Mouse (Mus musculus): ENCODE measurements around the gene Ttc22. TPM values are rescaled to one million over a fixed set of nuclear protein-coding genes. Genes with fewer than 3 reads are reported as not detected.

The Ttc22 gene
- total and polyA plus RNA-seq, 2 experiments from 2014 or later: 0.25 to 0.73 TPM

GRCm38 (mm10) chr4:106676749-106677148 is 54.5 kb downstream of the Ttc22 start:
- Histone ChIP-seq H3K27ac (ENCODE audit: low read depth) (no peak overlapping the region), H3K9ac (replicated peaks; ENCODE audit: low read depth, low read length) (no peak overlapping the region), H3K9me3 (replicated peaks; ENCODE audit: control insufficient read depth, low read length) (no peaks in the 10 kb centered on the region), H3K4me2 (ENCODE audit: low read depth, low read length) (no peak overlapping the region), H3K27me3 (ENCODE audit: control insufficient read depth, insufficient read depth, low read length) (no peaks in the 10 kb centered on the region), H3K4me3 (ENCODE audit: low read depth, low read length) (no peak overlapping the region), H3K36me3 (replicated peaks; ENCODE audit: control insufficient read depth, insufficient read depth, low read length) (peaks cover 49% of the 10 kb centered on the region), H3K4me1 (ENCODE audit: control insufficient read depth, insufficient read depth) (peaks cover 5% of the 10 kb centered on the region)
- ATAC-seq (ENCODE audit: insufficient read depth, low read depth) (no peak), DNase-seq (ENCODE audit: low spot score) (no peak)
- TF ChIP-seq CTCF (IDR thresholded peaks at IDR 0.05; ENCODE audit: low read depth) (no peak), EP300 (IDR thresholded peaks at IDR 0.05; ENCODE audit: low read depth) (no peak)
- WGBS: 89% methylated on average over 5 of the region's 5 CpGs

- H3K4me3 ChIP-seq (ENCODE audit: low read depth, low read length): peak within 1 kb of the TSS; percentile 86
- ATAC-seq (ENCODE audit: insufficient read depth, low read depth): peak; percentile 99
- TF ChIP-seq CTCF (IDR thresholded peaks at IDR 0.05; ENCODE audit: low read depth) (no peak), EP300 (IDR thresholded peaks at IDR 0.05; ENCODE audit: low read depth) (no peak)
- WGBS: under 1% methylated on average over 43 of the region's 43 CpGs
- H3K36me3 ChIP-seq (replicated peaks; ENCODE audit: control insufficient read depth, insufficient read depth, low read length): peaks cover 31% of the 10 kb centered on the region
- peak; percentile 86 for DNase-seq (ENCODE audit: low spot score)
- no peaks in the 10 kb centered on the region for H3K27me3 ChIP-seq (ENCODE audit: control insufficient read depth, insufficient read depth, low read length)
- H3K27ac ChIP-seq (ENCODE audit: low read depth): peak within 1 kb of the TSS; percentile 50; the same call in 1 of the 2 replicates
- H3K4me1 ChIP-seq (ENCODE audit: control insufficient read depth, insufficient read depth): peaks cover 5% of the 10 kb centered on the region
- peak within 1 kb of the TSS; percentile 85 for H3K9ac ChIP-seq (replicated peaks; ENCODE audit: low read depth, low read length)
- no peaks in the 10 kb centered on the region for H3K9me3 ChIP-seq (replicated peaks; ENCODE audit: control insufficient read depth, low read length)
- peak within 1 kb of the TSS; percentile 74 for H3K4me2 ChIP-seq (ENCODE audit: low read depth, low read length)
Measured at GRCm38 (mm10) chr4:106678442-106679118, 56.3 kb downstream of the Ttc22 start, which contains the start of gene Ttc4. TSS of gene Ttc4 (minus strand) at chr4:106678944.

DNA sequence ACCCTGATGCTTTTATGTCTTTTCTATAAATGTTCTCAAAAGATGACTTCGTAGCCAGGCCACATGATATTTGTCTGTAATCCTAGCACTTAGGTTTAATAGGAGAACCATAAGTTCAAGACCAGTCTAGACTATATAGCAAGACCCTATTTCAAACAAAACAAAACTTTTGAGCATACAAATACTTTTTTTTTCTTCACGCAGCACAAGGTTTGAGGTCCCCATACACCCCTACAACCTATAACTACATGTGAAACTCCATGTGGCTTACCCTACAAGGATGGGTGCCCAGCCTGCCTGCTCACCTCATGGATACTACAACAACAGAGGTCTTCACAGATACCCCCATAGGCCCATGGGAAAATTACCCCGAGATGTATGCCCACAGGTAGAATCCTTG is 56.9 kb downstream of the Ttc22 start:
- no peak overlapping the region for H3K9ac ChIP-seq (replicated peaks; ENCODE audit: low read depth, low read length)
- ATAC-seq (ENCODE audit: insufficient read depth, low read depth): no peak

GRCm38 (mm10) chr4:106680955-106681354 is 58.7 kb downstream of the Ttc22 start:
- Histone ChIP-seq H3K36me3 (replicated peaks; ENCODE audit: control insufficient read depth, insufficient read depth, low read length) (peaks cover 11% of the 10 kb centered on the region), H3K4me1 (ENCODE audit: control insufficient read depth, insufficient read depth) (peaks cover 5% of the 10 kb centered on the region), H3K4me2 (ENCODE audit: low read depth, low read length) (no peak overlapping the region), H3K27ac (ENCODE audit: low read depth) (no peak overlapping the region), H3K27me3 (ENCODE audit: control insufficient read depth, insufficient read depth, low read length) (no peaks in the 10 kb centered on the region), H3K9ac (replicated peaks; ENCODE audit: low read depth, low read length) (no peak overlapping the region), H3K4me3 (ENCODE audit: low read depth, low read length) (no peak overlapping the region), H3K9me3 (replicated peaks; ENCODE audit: control insufficient read depth, low read length) (no peaks in the 10 kb centered on the region)
- DNase-seq (ENCODE audit: low spot score) (no peak), ATAC-seq (ENCODE audit: insufficient read depth, low read depth) (no peak)
- WGBS: 42% methylated on average over 2 of the region's 2 CpGs
- TF ChIP-seq EP300 (IDR thresholded peaks at IDR 0.05; ENCODE audit: low read depth) (no peak), CTCF (IDR thresholded peaks at IDR 0.05; ENCODE audit: low read depth) (no peak)

More for the DNA sequence above, 56.9 kb downstream of the Ttc22 start:
- Histone ChIP-seq H3K27ac (ENCODE audit: low read depth) (no peak overlapping the region), H3K4me3 (ENCODE audit: low read depth, low read length) (peak overlapping the region; percentile 86), H3K4me1 (ENCODE audit: control insufficient read depth, insufficient read depth) (peaks cover 5% of the 10 kb centered on the region), H3K27me3 (ENCODE audit: control insufficient read depth, insufficient read depth, low read length) (no peaks in the 10 kb centered on the region), H3K4me2 (ENCODE audit: low read depth, low read length) (peak overlapping the region; percentile 74), H3K9me3 (replicated peaks; ENCODE audit: control insufficient read depth, low read length) (no peaks in the 10 kb centered on the region), H3K36me3 (replicated peaks; ENCODE audit: control insufficient read depth, insufficient read depth, low read length) (peaks cover 26% of the 10 kb centered on the region)
- TF ChIP-seq EP300 (IDR thresholded peaks at IDR 0.05; ENCODE audit: low read depth) (no peak), CTCF (IDR thresholded peaks at IDR 0.05; ENCODE audit: low read depth) (no peak)
- WGBS: 44% methylated on average over 3 of the region's 3 CpGs
- no peak for DNase-seq (ENCODE audit: low spot score)

DNA sequence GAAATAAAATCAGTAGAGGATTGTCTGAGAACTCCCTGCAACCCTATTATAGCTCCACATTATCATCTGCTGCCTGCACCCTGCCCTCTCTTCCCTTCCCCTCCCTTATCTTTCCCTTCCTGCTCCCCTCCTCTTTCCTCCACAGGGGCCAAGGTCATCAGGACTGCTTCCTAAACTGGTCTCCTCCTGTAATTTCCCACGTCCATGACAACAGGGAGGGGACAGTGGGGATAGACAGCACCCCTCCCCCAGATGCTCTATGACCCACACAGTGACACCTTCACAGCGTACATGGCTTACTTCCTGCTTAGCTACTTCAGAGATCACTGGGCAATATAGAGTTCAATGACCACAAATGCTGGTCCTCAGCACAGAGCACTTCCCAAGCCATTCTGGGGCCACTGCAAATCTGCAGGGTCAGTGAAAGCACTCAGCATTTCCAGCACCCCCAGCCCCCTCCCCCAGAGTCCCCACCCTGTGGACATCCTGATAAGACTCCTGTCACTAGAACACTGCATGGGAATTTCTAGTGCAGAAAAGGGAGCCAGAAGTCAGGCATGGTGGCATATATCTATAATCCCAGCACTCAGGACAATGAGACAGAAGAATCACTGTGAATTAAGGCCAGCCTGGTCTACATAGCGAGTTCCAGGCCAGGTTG is 66.5 kb downstream of the Ttc22 start:
- Histone ChIP-seq H3K9ac (replicated peaks; ENCODE audit: low read depth, low read length) (no peak overlapping the region), H3K27me3 (ENCODE audit: control insufficient read depth, insufficient read depth, low read length) (no peaks in the 10 kb centered on the region), H3K27ac (ENCODE audit: low read depth) (peak overlapping the region; percentile 44), H3K4me1 (ENCODE audit: control insufficient read depth, insufficient read depth) (peaks cover 4% of the 10 kb centered on the region; the same call in 1 of the 2 replicates), H3K4me2 (ENCODE audit: low read depth, low read length) (no peak overlapping the region), H3K4me3 (ENCODE audit: low read depth, low read length) (no peak overlapping the region), H3K9me3 (replicated peaks; ENCODE audit: control insufficient read depth, low read length) (no peaks in the 10 kb centered on the region), H3K36me3 (replicated peaks; ENCODE audit: control insufficient read depth, insufficient read depth, low read length) (no peaks in the 10 kb centered on the region)
- 24% methylated on average over 3 of the region's 3 CpGs for WGBS
- DNase-seq (ENCODE audit: low spot score) (peak; percentile 47), ATAC-seq (ENCODE audit: insufficient read depth, low read depth) (peak; percentile 77)
- TF ChIP-seq CTCF (IDR thresholded peaks at IDR 0.05; ENCODE audit: low read depth): no peak
- no peak for TF ChIP-seq EP300 (IDR thresholded peaks at IDR 0.05; ENCODE audit: low read depth)

Other genes with a start within 250 kb of the Ttc22 start
- 1.2 and 4.4 TPM in 2 replicates for gene Pcsk9, start 158.1 kb upstream of the Ttc22 start, total RNA-seq (2014; rRNA removed; ENCODE audit: low replicate concordance)
- 0.05 TPM in 2 replicates for gene Pcsk9, start 158.1 kb upstream of the Ttc22 start, polyA plus RNA-seq (2015; fragmentation: Nextera tagmentation; extraction: Ambion mirVana)
- gene Bsnd, start 130.1 kb upstream of the Ttc22 start, total RNA-seq (2014; rRNA removed; ENCODE audit: low replicate concordance): 0.15 TPM in 1 of 2 replicates, not detected in the other
- gene Bsnd, start 130.1 kb upstream of the Ttc22 start, polyA plus RNA-seq (2015; fragmentation: Nextera tagmentation; extraction: Ambion mirVana): not detected in 2 replicates
- 41.8 and 43.2 TPM in 2 replicates for gene Dhcr24, start 61.4 kb upstream of the Ttc22 start, total RNA-seq (2014; rRNA removed; ENCODE audit: low replicate concordance)
- 1.7 and 1.9 TPM in 2 replicates for gene Dhcr24, start 61.4 kb upstream of the Ttc22 start, polyA plus RNA-seq (2015; fragmentation: Nextera tagmentation; extraction: Ambion mirVana)
- not detected in 2 replicates for gene Lexm, start 5.2 kb upstream of the Ttc22 start, total RNA-seq (2014; rRNA removed; ENCODE audit: low replicate concordance)
- not detected in 2 replicates for gene Lexm, start 5.2 kb upstream of the Ttc22 start, polyA plus RNA-seq (2015; fragmentation: Nextera tagmentation; extraction: Ambion mirVana)
- 12.3 and 46.3 TPM in 2 replicates for gene Pars2, start 28.6 kb downstream of the Ttc22 start, total RNA-seq (2014; rRNA removed; ENCODE audit: low replicate concordance)
- gene Pars2, start 28.6 kb downstream of the Ttc22 start, polyA plus RNA-seq (2015; fragmentation: Nextera tagmentation; extraction: Ambion mirVana): 6.6 and 7.2 TPM in 2 replicates
- 58.9 and 60.1 TPM in 2 replicates for gene Ttc4, start 56.5 kb downstream of the Ttc22 start, total RNA-seq (2014; rRNA removed; ENCODE audit: low replicate concordance)
- 30.5 and 35.1 TPM in 2 replicates for gene Ttc4, start 56.5 kb downstream of the Ttc22 start, polyA plus RNA-seq (2015; fragmentation: Nextera tagmentation; extraction: Ambion mirVana)
- gene Mroh7, start 108.5 kb downstream of the Ttc22 start, total RNA-seq (2014; rRNA removed; ENCODE audit: low replicate concordance): 0.15 and 2.1 TPM in 2 replicates
- 0.33 and 0.43 TPM in 2 replicates for gene Mroh7, start 108.5 kb downstream of the Ttc22 start, polyA plus RNA-seq (2015; fragmentation: Nextera tagmentation; extraction: Ambion mirVana)
- gene Fam151a, start 111.5 kb downstream of the Ttc22 start, total RNA-seq (2014; rRNA removed; ENCODE audit: low replicate concordance): 1.7 TPM in 1 of 2 replicates, not detected in the other
- gene Fam151a, start 111.5 kb downstream of the Ttc22 start, polyA plus RNA-seq (2015; fragmentation: Nextera tagmentation; extraction: Ambion mirVana): 0.10 TPM in 1 of 2 replicates, not detected in the other
- 18.8 and 34.6 TPM in 2 replicates for gene Acot11, start 182.6 kb downstream of the Ttc22 start, total RNA-seq (2014; rRNA removed; ENCODE audit: low replicate concordance)
- gene Acot11, start 182.6 kb downstream of the Ttc22 start, polyA plus RNA-seq (2015; fragmentation: Nextera tagmentation; extraction: Ambion mirVana): 5.8 and 6.2 TPM in 2 replicates

Data from heart, postnatal 0 days (tissue).